Mouse (Mus musculus): ENCODE results near the gene Tjp3. TPM values are rescaled to one million over a fixed set of nuclear protein-coding genes. Genes with fewer than 3 reads are reported as not detected.

Tjp3 gene
- polyA plus RNA-seq, 1 experiment: 239 TPM

GRCm38 (mm10) chr10:81240876-81241275 is 50.5 kb downstream of the Tjp3 start:
- H3K4me3 ChIP-seq (ENCODE audit: low read depth, low read length): no peak overlapping the region
- no peak for TF ChIP-seq POLR2A (IDR thresholded peaks at IDR 0.05; ENCODE audit: low read depth, low read length)
- peak; percentile 84; the same call in 1 of the 2 replicates for TF ChIP-seq CTCF (IDR thresholded peaks at IDR 0.05; ENCODE audit: extremely low read depth, insufficient read length, insufficient replicate concordance, low read depth, low read length)
- H3K36me3 ChIP-seq (ENCODE audit: control insufficient read depth, insufficient read depth, low read length): 0 out of 2 replicates have a peak, but pooled peaks cover under 1% of the 10 kb centered on the region
- peaks cover 18% of the 10 kb centered on the region for H3K4me1 ChIP-seq (ENCODE audit: control insufficient read depth, insufficient read depth, insufficient read length, low read length)
- H3K27me3 ChIP-seq (ENCODE audit: control insufficient read depth, insufficient read depth, low read length): peaks cover 3% of the 10 kb centered on the region; the same call in 1 of the 2 replicates
- 32% methylated on average over 13 of the region's 13 CpGs for WGBS
- H3K27ac ChIP-seq (ENCODE audit: insufficient read depth, low read depth, low read length): no peak overlapping the region

- Histone ChIP-seq H3K27ac (ENCODE audit: insufficient read depth, low read depth, low read length) (no peak overlapping the region), H3K4me1 (ENCODE audit: control insufficient read depth, insufficient read depth, insufficient read length, low read length) (peaks cover 17% of the 10 kb centered on the region; the same call in 1 of the 2 replicates), H3K27me3 (ENCODE audit: control insufficient read depth, insufficient read depth, low read length) (peaks cover 3% of the 10 kb centered on the region; the same call in 1 of the 2 replicates), H3K4me3 (ENCODE audit: low read depth, low read length) (no peak overlapping the region), H3K36me3 (ENCODE audit: control insufficient read depth, insufficient read depth, low read length) (0 out of 2 replicates have a peak, but pooled peaks cover 2% of the 10 kb centered on the region)
- 94% methylated on average over 2 of the region's 2 CpGs for WGBS
- no peak for TF ChIP-seq CTCF (IDR thresholded peaks at IDR 0.05; ENCODE audit: extremely low read depth, insufficient read length, insufficient replicate concordance, low read depth, low read length)
- TF ChIP-seq POLR2A (IDR thresholded peaks at IDR 0.05; ENCODE audit: low read depth, low read length): no peak
Observed at GRCm38 (mm10) chr10:81238618-81239017, 52.8 kb downstream of the Tjp3 start.

GRCm38 (mm10) chr10:81236471-81237268 is 54.7 kb downstream of the Tjp3 start:
- 86% methylated on average over 12 of the region's 12 CpGs for WGBS
- no peak overlapping the region for H3K4me3 ChIP-seq (ENCODE audit: low read depth, low read length)
- peaks cover 3% of the 10 kb centered on the region; the same call in 1 of the 2 replicates for H3K27me3 ChIP-seq (ENCODE audit: control insufficient read depth, insufficient read depth, low read length)
- H3K27ac ChIP-seq (ENCODE audit: insufficient read depth, low read depth, low read length): no peak overlapping the region
- 0 out of 2 replicates have a peak, but pooled peaks cover 2% of the 10 kb centered on the region for H3K36me3 ChIP-seq (ENCODE audit: control insufficient read depth, insufficient read depth, low read length)
- TF ChIP-seq POLR2A (IDR thresholded peaks at IDR 0.05; ENCODE audit: low read depth, low read length) (no peak), CTCF (IDR thresholded peaks at IDR 0.05; ENCODE audit: extremely low read depth, insufficient read length, insufficient replicate concordance, low read depth, low read length) (no peak)
- peaks cover 21% of the 10 kb centered on the region for H3K4me1 ChIP-seq (ENCODE audit: control insufficient read depth, insufficient read depth, insufficient read length, low read length)

- WGBS: 63% methylated on average over 6 of the region's 6 CpGs
- H3K27me3 ChIP-seq (ENCODE audit: control insufficient read depth, insufficient read depth, low read length): 0 out of 2 replicates have a peak, but pooled peaks cover 7% of the 10 kb centered on the region
- 0 out of 2 replicates have a peak, but pooled peaks cover 2% of the 10 kb centered on the region for H3K36me3 ChIP-seq (ENCODE audit: control insufficient read depth, insufficient read depth, low read length)
- H3K4me1 ChIP-seq (ENCODE audit: control insufficient read depth, insufficient read depth, insufficient read length, low read length): peaks cover 23% of the 10 kb centered on the region
- TF ChIP-seq CTCF (IDR thresholded peaks at IDR 0.05; ENCODE audit: extremely low read depth, insufficient read length, insufficient replicate concordance, low read depth, low read length) (no peak), POLR2A (IDR thresholded peaks at IDR 0.05; ENCODE audit: low read depth, low read length) (no peak)
- peak overlapping the region; percentile 61 for H3K4me3 ChIP-seq (ENCODE audit: low read depth, low read length)
- H3K27ac ChIP-seq (ENCODE audit: insufficient read depth, low read depth, low read length): peak overlapping the region; percentile 96
Observed at GRCm38 (mm10) chr10:81234206-81234605, 57.2 kb downstream of the Tjp3 start.

GRCm38 (mm10) chr10:81233226-81233585 is 58.2 kb downstream of the Tjp3 start:
- 0 out of 2 replicates have a peak, but pooled peaks cover 2% of the 10 kb centered on the region for H3K36me3 ChIP-seq (ENCODE audit: control insufficient read depth, insufficient read depth, low read length)
- no peak for TF ChIP-seq POLR2A (IDR thresholded peaks at IDR 0.05; ENCODE audit: low read depth, low read length)
- under 1% methylated on average over 28 of the region's 28 CpGs for whole genome bisulfite sequencing
- H3K27ac ChIP-seq (ENCODE audit: insufficient read depth, low read depth, low read length): peak overlapping the region; percentile 96
- H3K4me3 ChIP-seq (ENCODE audit: low read depth, low read length): peak overlapping the region; percentile 61
- peaks cover 22% of the 10 kb centered on the region for H3K4me1 ChIP-seq (ENCODE audit: control insufficient read depth, insufficient read depth, insufficient read length, low read length)
- 0 out of 2 replicates have a peak, but pooled peaks cover 5% of the 10 kb centered on the region for H3K27me3 ChIP-seq (ENCODE audit: control insufficient read depth, insufficient read depth, low read length)

GRCm38 (mm10) chr10:81232580-81233225 is 58.7 kb downstream of the Tjp3 start, which contains the start of gene Zfr2:
Gene Zfr2, plus strand, starts transcription at chr10:81233155.
- WGBS: 4% methylated on average over 29 of the region's 29 CpGs
- peaks cover 17% of the 10 kb centered on the region for H3K4me1 ChIP-seq (ENCODE audit: control insufficient read depth, insufficient read depth, insufficient read length, low read length)
- H3K27me3 ChIP-seq (ENCODE audit: control insufficient read depth, insufficient read depth, low read length): 0 out of 2 replicates have a peak, but pooled peaks cover 5% of the 10 kb centered on the region
- 0 out of 2 replicates have a peak, but pooled peaks cover 2% of the 10 kb centered on the region for H3K36me3 ChIP-seq (ENCODE audit: control insufficient read depth, insufficient read depth, low read length)
- peak within 1 kb of the TSS; percentile 61 for H3K4me3 ChIP-seq (ENCODE audit: low read depth, low read length)
- H3K27ac ChIP-seq (ENCODE audit: insufficient read depth, low read depth, low read length): peak within 1 kb of the TSS; percentile 96
- no peak; the same call in 1 of the 2 replicates for TF ChIP-seq POLR2A (IDR thresholded peaks at IDR 0.05; ENCODE audit: low read depth, low read length)

GRCm38 (mm10) chr10:81231436-81231835 is 59.9 kb downstream of the Tjp3 start:
- Histone ChIP-seq H3K4me3 (ENCODE audit: low read depth, low read length) (no peak overlapping the region), H3K36me3 (ENCODE audit: control insufficient read depth, insufficient read depth, low read length) (0 out of 2 replicates have a peak, but pooled peaks cover 2% of the 10 kb centered on the region), H3K27ac (ENCODE audit: insufficient read depth, low read depth, low read length) (no peak overlapping the region), H3K4me1 (ENCODE audit: control insufficient read depth, insufficient read depth, insufficient read length, low read length) (peaks cover 16% of the 10 kb centered on the region), H3K27me3 (ENCODE audit: control insufficient read depth, insufficient read depth, low read length) (0 out of 2 replicates have a peak, but pooled peaks cover 5% of the 10 kb centered on the region)
- 67% methylated on average over 7 of the region's 7 CpGs for WGBS
- TF ChIP-seq POLR2A (IDR thresholded peaks at IDR 0.05; ENCODE audit: low read depth, low read length) (no peak), CTCF (IDR thresholded peaks at IDR 0.05; ENCODE audit: extremely low read depth, insufficient read length, insufficient replicate concordance, low read depth, low read length) (no peak)

Data from small intestine, adult 2 months (tissue).